Mouse (Mus musculus): Measurements from ENCODE around the gene 3110082I17Rik. TPM values are rescaled to one million over a fixed set of nuclear protein-coding genes. Genes with fewer than 3 reads are reported as not detected.

The 3110082I17Rik gene
- polyA plus RNA-seq, 1 experiment from 2014 or later = 19.7 TPM

- Histone ChIP-seq H3K36me3 (ENCODE audit: control insufficient read depth, insufficient read depth, low read length) (no peaks in the 10 kb centered on the region), H3K4me3 (ENCODE audit: low read depth, low read length) (peak within 1 kb of the TSS; percentile 21; the same call in 1 of the 2 replicates), H3K4me1 (replicated peaks; ENCODE audit: control insufficient read depth, insufficient read depth) (peaks cover 6% of the 10 kb centered on the region; the same call in 1 of the 2 replicates), H3K9me3 (ENCODE audit: control insufficient read depth, low read length) (no peaks in the 10 kb centered on the region), H3K27me3 (ENCODE audit: control insufficient read depth, insufficient read depth, low read length) (no peaks in the 10 kb centered on the region), H3K27ac (replicated peaks) (peak within 1 kb of the TSS; percentile 88), H3K4me2 (replicated peaks; ENCODE audit: low read depth) (peak within 1 kb of the TSS; percentile 41), H3K9ac (ENCODE audit: low read length) (peak within 1 kb of the TSS; percentile 51)
- 38% methylated on average over 6 of the region's 6 CpGs for WGBS
- DNase-seq (ENCODE audit: low spot score) (no peak), ATAC-seq (ENCODE audit: low FRiP score, low TSS enrichment) (no peak)
- TF ChIP-seq CTCF (IDR thresholded peaks at IDR 0.05; ENCODE audit: low read depth) = no peak
- TF ChIP-seq EP300 (optimal IDR thresholded peaks at IDR 0.05) = no peak
Observed at GRCm38 (mm10) chr5:139352317-139352716, 108.0 kb downstream of the 3110082I17Rik start, which contains the start of gene Cyp2w1. Gene Cyp2w1, plus strand, starts transcription at chr5:139352617.

GRCm38 (mm10) chr5:139351628-139352027, 108.7 kb downstream of the 3110082I17Rik start:
- H3K27me3 ChIP-seq (ENCODE audit: control insufficient read depth, insufficient read depth, low read length) = no peaks in the 10 kb centered on the region
- H3K36me3 ChIP-seq (ENCODE audit: control insufficient read depth, insufficient read depth, low read length) = no peaks in the 10 kb centered on the region
- H3K27ac ChIP-seq (replicated peaks) = peak overlapping the region; percentile 88
- H3K9ac ChIP-seq (ENCODE audit: low read length) = peak overlapping the region; percentile 51
- DNase-seq (ENCODE audit: low spot score) (peak; percentile 76), ATAC-seq (ENCODE audit: low FRiP score, low TSS enrichment) (peak; percentile 20)
- H3K4me3 ChIP-seq (ENCODE audit: low read depth, low read length) = no peak overlapping the region
- no peaks in the 10 kb centered on the region for H3K9me3 ChIP-seq (ENCODE audit: control insufficient read depth, low read length)
- WGBS = 13% methylated on average over 8 of the region's 8 CpGs
- H3K4me2 ChIP-seq (replicated peaks; ENCODE audit: low read depth) = peak overlapping the region; percentile 25
- TF ChIP-seq CTCF (IDR thresholded peaks at IDR 0.05; ENCODE audit: low read depth) = no peak
- TF ChIP-seq EP300 (optimal IDR thresholded peaks at IDR 0.05) = no peak
- H3K4me1 ChIP-seq (replicated peaks; ENCODE audit: control insufficient read depth, insufficient read depth) = peaks cover 6% of the 10 kb centered on the region; the same call in 1 of the 2 replicates

GRCm38 (mm10) chr5:139351134-139351533, 109.2 kb downstream of the 3110082I17Rik start, which contains the start of gene Cox19:
Gene Cox19, minus strand, starts transcription at chr5:139351418.
- Histone ChIP-seq H3K27ac (replicated peaks) (peak within 1 kb of the TSS; percentile 88), H3K36me3 (ENCODE audit: control insufficient read depth, insufficient read depth, low read length) (no peaks in the 10 kb centered on the region), H3K9me3 (ENCODE audit: control insufficient read depth, low read length) (no peaks in the 10 kb centered on the region), H3K9ac (ENCODE audit: low read length) (peak within 1 kb of the TSS; percentile 51), H3K27me3 (ENCODE audit: control insufficient read depth, insufficient read depth, low read length) (no peaks in the 10 kb centered on the region), H3K4me3 (ENCODE audit: low read depth, low read length) (no peak within 1 kb of the TSS), H3K4me2 (replicated peaks; ENCODE audit: low read depth) (peak within 1 kb of the TSS; percentile 41), H3K4me1 (replicated peaks; ENCODE audit: control insufficient read depth, insufficient read depth) (peaks cover 8% of the 10 kb centered on the region; the same call in 1 of the 2 replicates)
- WGBS = 40% methylated on average over 5 of the region's 5 CpGs
- DNase-seq (ENCODE audit: low spot score) (no peak), ATAC-seq (ENCODE audit: low FRiP score, low TSS enrichment) (no peak)
- no peak for TF ChIP-seq CTCF (IDR thresholded peaks at IDR 0.05; ENCODE audit: low read depth)
- TF ChIP-seq EP300 (optimal IDR thresholded peaks at IDR 0.05) = no peak

- Histone ChIP-seq H3K4me1 (replicated peaks; ENCODE audit: control insufficient read depth, insufficient read depth) (peaks cover 12% of the 10 kb centered on the region), H3K27ac (replicated peaks) (peak overlapping the region; percentile 80), H3K27me3 (ENCODE audit: control insufficient read depth, insufficient read depth, low read length) (no peaks in the 10 kb centered on the region), H3K36me3 (ENCODE audit: control insufficient read depth, insufficient read depth, low read length) (no peaks in the 10 kb centered on the region), H3K4me3 (ENCODE audit: low read depth, low read length) (no peak overlapping the region), H3K4me2 (replicated peaks; ENCODE audit: low read depth) (peak overlapping the region; percentile 5; the same call in 1 of the 2 replicates), H3K9me3 (ENCODE audit: control insufficient read depth, low read length) (no peaks in the 10 kb centered on the region), H3K9ac (ENCODE audit: low read length) (no peak overlapping the region)
- peak; percentile 75 for DNase-seq (ENCODE audit: low spot score)
- peak; percentile 27 for ATAC-seq (ENCODE audit: low FRiP score, low TSS enrichment)
- TF ChIP-seq EP300 (optimal IDR thresholded peaks at IDR 0.05) = no peak
- 50% methylated on average over 6 of the region's 6 CpGs for WGBS
Observed at GRCm38 (mm10) chr5:139349713-139350112, 110.6 kb downstream of the 3110082I17Rik start.

GRCm38 (mm10) chr5:139347225-139347624, 113.1 kb downstream of the 3110082I17Rik start:
- peaks cover 6% of the 10 kb centered on the region; the same call in 1 of the 2 replicates for H3K36me3 ChIP-seq (ENCODE audit: control insufficient read depth, insufficient read depth, low read length)
- peaks cover 12% of the 10 kb centered on the region for H3K4me1 ChIP-seq (replicated peaks; ENCODE audit: control insufficient read depth, insufficient read depth)
- H3K9me3 ChIP-seq (ENCODE audit: control insufficient read depth, low read length) = no peaks in the 10 kb centered on the region
- WGBS = 50% methylated on average over 1 of the region's 1 CpGs
- no peak for ATAC-seq (ENCODE audit: low FRiP score, low TSS enrichment)
- peak overlapping the region; percentile 71 for H3K27ac ChIP-seq (replicated peaks)
- DNase-seq (ENCODE audit: low spot score) = no peak
- TF ChIP-seq EP300 (optimal IDR thresholded peaks at IDR 0.05) (no peak), CTCF (IDR thresholded peaks at IDR 0.05; ENCODE audit: low read depth) (no peak)
- no peak overlapping the region for H3K4me2 ChIP-seq (replicated peaks; ENCODE audit: low read depth)
- no peak overlapping the region for H3K4me3 ChIP-seq (ENCODE audit: low read depth, low read length)
- no peaks in the 10 kb centered on the region for H3K27me3 ChIP-seq (ENCODE audit: control insufficient read depth, insufficient read depth, low read length)
- no peak overlapping the region for H3K9ac ChIP-seq (ENCODE audit: low read length)

GRCm38 (mm10) chr5:139345364-139345714, 115.0 kb downstream of the 3110082I17Rik start:
- peak overlapping the region; percentile 91 for H3K4me3 ChIP-seq (ENCODE audit: low read depth, low read length)
- H3K4me2 ChIP-seq (replicated peaks; ENCODE audit: low read depth) = peak overlapping the region; percentile 50
- no peak for DNase-seq (ENCODE audit: low spot score)
- peak overlapping the region; percentile 59; the same call in 1 of the 2 replicates for H3K9ac ChIP-seq (ENCODE audit: low read length)
- H3K9me3 ChIP-seq (ENCODE audit: control insufficient read depth, low read length) = no peaks in the 10 kb centered on the region
- peaks cover 9% of the 10 kb centered on the region; the same call in 1 of the 2 replicates for H3K36me3 ChIP-seq (ENCODE audit: control insufficient read depth, insufficient read depth, low read length)
- TF ChIP-seq CTCF (IDR thresholded peaks at IDR 0.05; ENCODE audit: low read depth) (no peak), EP300 (optimal IDR thresholded peaks at IDR 0.05) (no peak)
- no peaks in the 10 kb centered on the region for H3K27me3 ChIP-seq (ENCODE audit: control insufficient read depth, insufficient read depth, low read length)
- WGBS = 4% methylated on average over 5 of the region's 5 CpGs
- peak; percentile 11 for ATAC-seq (ENCODE audit: low FRiP score, low TSS enrichment)
- peak overlapping the region; percentile 86 for H3K27ac ChIP-seq (replicated peaks)
- H3K4me1 ChIP-seq (replicated peaks; ENCODE audit: control insufficient read depth, insufficient read depth) = peaks cover 6% of the 10 kb centered on the region; the same call in 1 of the 2 replicates

All from stomach, postnatal 0 days (tissue).